Mouse (Mus musculus) bone marrow, adult 2 months (tissue): Measurements from ENCODE around the gene Rabep1. TPM values are rescaled to one million over a fixed set of nuclear protein-coding genes. Genes with fewer than 3 reads are reported as not detected.

Source experiments
- H3K27ac ChIP-seq: fragments of 200-500 bp; 2 replicates; pipeline ENCODE4 v1.5.1; 2012; ENCODE audit warnings: low read depth, mild to moderate bottlenecking, control low read depth, inconsistent platforms, low read length; ENCODE audit not compliant: control insufficient read depth, poor library complexity, insufficient read depth
- H3K4me1 ChIP-seq: fragments of 200-500 bp; 2 replicates; pipeline ENCODE4 v1.6.1; 2011; ENCODE audit warnings: low read length; ENCODE audit not compliant: control insufficient read depth, insufficient read depth
- H3K4me3 ChIP-seq: fragments of 200-500 bp; replicated peaks from 2 replicates; pipeline ENCODE3; 2011; ENCODE audit warnings: mild to moderate bottlenecking, low read depth, low read length, control low read depth; ENCODE audit not compliant: control insufficient read depth
- CTCF ChIP-seq: fragments of 200-500 bp; IDR thresholded peaks from 2 replicates; pipeline ENCODE4 v1.5.1; 2011; ENCODE audit warnings: low read length, control low read depth; ENCODE audit not compliant: control insufficient read depth, insufficient read depth
- POLR2A ChIP-seq: fragments of 200-500 bp; IDR thresholded peaks from 2 replicates; pipeline ENCODE4 v1.6.1; 2011; ENCODE audit warnings: low read depth, mild to moderate bottlenecking, control low read depth, low read length, borderline replicate concordance; ENCODE audit not compliant: control insufficient read depth
- WGBS: fragments of 180-500 bp; shearing (Covaris S2); methylation state at CpG from one replicate; pipeline ENCODE4 v1.1.7; 2018; 5-methylcytosine and 5-hydroxymethylcytosine counted together
- polyA plus RNA-seq: library from polyadenylated mRNA; stranded (reverse); fragments of >200 nt; gene quantifications from 2 replicates; pipeline ENCODE4 v1.2.4, GENCODE M21; 2011; ENCODE audit warnings: low replicate concordance; ENCODE audit not compliant: missing spikeins, insufficient read depth, insufficient read length

Rabep1 gene
- polyA plus RNA-seq, 1 experiment = 28.8 TPM

GRCm38 (mm10) chr11:70969271-70969794 is 124.8 kb downstream of the Rabep1 start:
- WGBS = under 1% methylated on average over 25 of the region's 25 CpGs
- Histone ChIP-seq H3K4me3 (peak overlapping the region; percentile 92), H3K4me1 (peaks cover 3% of the 10 kb centered on the region; the same call in 1 of the 2 replicates), H3K27ac (peak overlapping the region; percentile 79)
- no peak for TF ChIP-seq CTCF
- no peak for TF ChIP-seq POLR2A

DNA sequence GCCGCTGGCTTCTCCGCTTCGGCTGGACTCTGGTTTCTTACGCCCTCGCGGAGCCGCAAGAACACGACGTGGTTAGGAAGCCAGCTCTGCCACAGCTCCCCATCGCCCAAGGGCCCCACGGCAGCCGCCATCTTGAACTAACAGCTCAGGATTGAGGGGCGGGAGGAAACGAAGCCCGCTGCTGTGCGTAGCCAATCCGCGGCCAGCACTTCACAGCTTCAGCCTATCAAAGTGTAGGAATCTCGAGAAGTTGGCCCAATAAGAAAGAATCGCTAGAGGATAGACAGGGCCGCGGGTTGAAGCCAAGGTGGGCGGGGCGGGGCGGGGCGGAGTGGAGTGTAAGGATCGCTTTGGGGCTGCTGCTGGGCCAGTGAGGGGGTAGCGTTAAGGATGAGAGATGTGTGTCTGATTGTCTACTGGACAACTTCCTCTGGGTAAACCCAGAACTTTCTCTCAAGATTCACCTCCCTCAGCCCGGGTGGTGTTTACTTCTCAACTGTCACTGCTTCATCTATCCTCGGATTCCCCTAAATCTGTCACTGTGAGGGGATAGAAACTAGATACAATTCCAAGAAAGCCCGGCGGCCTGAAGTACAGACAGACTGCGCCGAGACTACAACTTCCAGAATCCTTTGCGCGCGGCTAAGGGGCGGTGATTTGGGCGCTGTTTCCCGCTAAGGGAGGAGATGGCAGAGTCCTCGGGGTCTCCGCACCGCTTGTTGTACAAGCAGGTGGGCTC is 125.4 kb downstream of the Rabep1 start, which contains the start of the genes Nup88 and Rpain:
Gene Nup88, minus strand, starts transcription at position 153 of the 739 bp plus-strand sequence.
Gene Rpain, plus strand, starts transcription at position 393 of the 739 bp plus-strand sequence.
- H3K4me1 ChIP-seq = peaks cover 3% of the 10 kb centered on the region; the same call in 1 of the 2 replicates
- TF ChIP-seq CTCF (no peak), POLR2A (peak; percentile 93)
- under 1% methylated on average over 43 of the region's 43 CpGs for WGBS

DNA sequence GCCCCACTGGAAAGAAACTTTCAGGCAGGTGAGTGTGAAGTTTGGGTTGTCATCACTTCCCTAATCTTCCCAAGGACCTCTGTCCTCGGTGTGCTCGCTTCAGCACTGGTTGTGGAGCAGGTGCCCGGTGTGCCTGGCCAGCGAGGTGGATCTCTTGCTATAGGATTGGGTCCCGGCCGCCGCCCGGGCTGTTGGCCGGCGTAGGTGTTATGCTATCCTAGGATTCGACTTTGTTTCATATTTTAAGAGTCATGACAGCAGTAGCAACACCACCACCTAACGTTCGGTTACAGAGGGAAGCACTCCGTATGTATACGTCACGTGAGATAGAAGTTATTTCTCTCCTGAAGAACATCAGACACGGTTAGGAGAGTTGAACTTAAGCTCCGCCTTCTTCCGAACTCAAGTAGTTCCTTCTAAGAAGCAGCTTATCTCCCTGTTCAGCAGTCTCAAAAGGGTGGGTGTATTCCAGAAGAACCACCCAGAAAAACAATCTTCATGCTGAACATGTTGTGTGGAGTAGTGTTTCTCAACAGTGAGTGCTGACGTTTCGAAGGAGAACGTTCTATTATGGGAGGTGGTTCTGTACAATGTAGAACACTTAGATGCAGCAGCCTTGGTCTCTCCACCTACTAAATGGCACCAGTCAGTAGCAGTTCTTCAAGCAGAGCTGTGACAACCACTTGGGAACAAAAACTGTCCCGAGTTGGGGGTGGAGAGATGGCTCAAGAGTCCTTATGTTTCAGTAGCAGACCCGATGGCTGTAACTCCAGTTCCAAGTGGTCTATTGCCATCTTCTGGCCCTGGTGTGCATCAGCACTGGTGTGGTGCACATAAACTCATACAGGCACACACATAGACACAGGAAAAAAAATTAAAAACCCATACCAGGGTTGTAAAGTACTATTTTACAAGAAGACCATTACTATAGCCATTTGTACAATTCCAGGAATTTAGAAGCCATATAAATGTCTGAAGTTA is 126.3 kb downstream of the Rabep1 start:
- WGBS = 8% methylated on average over 24 of the region's 24 CpGs

More for the DNA sequence above, 125.4 kb downstream of the Rabep1 start, which contains the start of the genes Nup88 and Rpain:
- H3K4me3 ChIP-seq = peak within 1 kb of the TSS; percentile 92
- H3K27ac ChIP-seq = peak within 1 kb of the TSS; percentile 90

GRCm38 (mm10) chr11:70972586-70972985 is 128.0 kb downstream of the Rabep1 start:
- no peak for TF ChIP-seq POLR2A
- TF ChIP-seq CTCF = no peak
- Histone ChIP-seq H3K27ac (no peak overlapping the region), H3K4me3 (no peak overlapping the region), H3K4me1 (peaks cover 3% of the 10 kb centered on the region; the same call in 1 of the 2 replicates)
- 80% methylated on average over 1 of the region's 1 CpGs for WGBS

More for the DNA sequence above, 126.3 kb downstream of the Rabep1 start:
- Histone ChIP-seq H3K4me1 (peaks cover 3% of the 10 kb centered on the region; the same call in 1 of the 2 replicates), H3K27ac (peak overlapping the region; percentile 90), H3K4me3 (peak overlapping the region; percentile 88)
- TF ChIP-seq POLR2A (no peak), CTCF (no peak)

- TF ChIP-seq POLR2A (no peak), CTCF (peak; percentile 19; the same call in 1 of the 2 replicates)
- Histone ChIP-seq H3K27ac (no peak overlapping the region), H3K4me1 (peaks cover 1% of the 10 kb centered on the region; the same call in 1 of the 2 replicates), H3K4me3 (no peak overlapping the region)
- 67% methylated on average over 4 of the region's 4 CpGs for WGBS
Observed at GRCm38 (mm10) chr11:70973947-70974346, 129.4 kb downstream of the Rabep1 start.

GRCm38 (mm10) chr11:70975193-70975592 is 130.6 kb downstream of the Rabep1 start:
- 62% methylated on average over 2 of the region's 2 CpGs for WGBS
- H3K4me1 ChIP-seq = no peaks in the 10 kb centered on the region; the same call in 1 of the 2 replicates
- no peak for TF ChIP-seq CTCF
- no peak for TF ChIP-seq POLR2A
- H3K4me3 ChIP-seq = no peak overlapping the region
- H3K27ac ChIP-seq = no peak overlapping the region

- Histone ChIP-seq H3K27ac (no peak overlapping the region), H3K4me1 (no peaks in the 10 kb centered on the region; the same call in 1 of the 2 replicates), H3K4me3 (no peak overlapping the region)
- TF ChIP-seq POLR2A = no peak
- TF ChIP-seq CTCF = no peak
- WGBS = 86% methylated on average over 6 of the region's 6 CpGs
Observed at GRCm38 (mm10) chr11:70977293-70977692, 132.7 kb downstream of the Rabep1 start.

GRCm38 (mm10) chr11:70980232-70980631 is 135.7 kb downstream of the Rabep1 start:
- peaks cover 1% of the 10 kb centered on the region; the same call in 1 of the 2 replicates for H3K4me1 ChIP-seq
- no peak overlapping the region for H3K4me3 ChIP-seq
- H3K27ac ChIP-seq = no peak overlapping the region
- WGBS = 80% methylated on average over 6 of the region's 6 CpGs
- TF ChIP-seq CTCF = no peak
- no peak for TF ChIP-seq POLR2A
